Mouse (Mus musculus) ES-Bruce4 (cell line): Measurements from ENCODE around the gene Rfx5. TPM values are rescaled to one million over a fixed set of nuclear protein-coding genes. Genes with fewer than 3 reads are reported as not detected.
"Not testable (repeated sequence)": the region's sequence is repeated elsewhere in the genome, so short reads cannot be mapped to it uniquely, and the experiment has no call there.

Source experiments
- H3K27ac ChIP-seq: 2 replicates; pipeline ENCODE4 v1.5.1; 2012; ENCODE audit warnings: low read length, inconsistent platforms; ENCODE audit not compliant: insufficient read depth
- H3K27me3 ChIP-seq: 2 replicates; pipeline ENCODE4 v1.6.1; 2012; ENCODE audit warnings: mild to moderate bottlenecking, low read length, inconsistent platforms; ENCODE audit not compliant: control insufficient read depth, poor library complexity, insufficient read depth, severe bottlenecking
- H3K36me3 ChIP-seq: 2 replicates; pipeline ENCODE4 v1.6.1; 2012; ENCODE audit warnings: inconsistent platforms, mild to moderate bottlenecking, low read length, moderate library complexity; ENCODE audit not compliant: control insufficient read depth, poor library complexity, insufficient read depth, severe bottlenecking
- H3K4me1 ChIP-seq: one replicate; pipeline ENCODE4 v1.8.1; 2011; ENCODE audit warnings: low read length; ENCODE audit not compliant: control insufficient read depth, insufficient read depth
- H3K4me3 ChIP-seq: 2 replicates; pipeline ENCODE4 v1.5.1; 2011; ENCODE audit warnings: low read depth, mild to moderate bottlenecking, low read length
- H3K9ac ChIP-seq: 2 replicates; pipeline ENCODE4 v1.6.1; 2012; ENCODE audit warnings: low read depth, mild to moderate bottlenecking, inconsistent platforms; ENCODE audit not compliant: poor library complexity, severe bottlenecking
- H3K9me3 ChIP-seq: replicated peaks from 2 replicates; pipeline ENCODE4 v1.6.1; 2012; ENCODE audit warnings: mild to moderate bottlenecking, low read length, inconsistent platforms; ENCODE audit not compliant: control insufficient read depth, poor library complexity, insufficient read depth, severe bottlenecking
- CTCF ChIP-seq: IDR thresholded peaks from one replicate; pipeline ENCODE4 v1.8.1; 2011; ENCODE audit warnings: low read depth, low read length
- EP300 ChIP-seq: IDR thresholded peaks from 2 replicates; pipeline ENCODE4 v1.6.1; 2011; ENCODE audit warnings: low read depth, low read length; ENCODE audit not compliant: insufficient read depth
- POLR2A ChIP-seq: IDR thresholded peaks from one replicate; pipeline ENCODE4 v1.8.1; 2011; ENCODE audit warnings: low read length; ENCODE audit not compliant: insufficient read depth
- polyA plus RNA-seq: library from polyadenylated mRNA; stranded (reverse); fragments of >200 nt; gene quantifications from 2 replicates; pipeline ENCODE4 v1.2.4, GENCODE M21; 2011; ENCODE audit warnings: low read depth; ENCODE audit not compliant: missing spikeins, insufficient read depth, insufficient read length

Rfx5 gene
- polyA plus RNA-seq, 1 experiment = 24.8 TPM

GRCm38 (mm10) chr3:94915903-94916741, 37.8 kb upstream of the Rfx5 start:
- H3K27me3 ChIP-seq = no peaks in the 10 kb centered on the region
- TF ChIP-seq CTCF = no peak
- no peak for TF ChIP-seq POLR2A
- no peak for TF ChIP-seq EP300

GRCm38 (mm10) chr3:94917816-94918361, 36.0 kb upstream of the Rfx5 start:
- Histone ChIP-seq H3K27me3 (no peaks in the 10 kb centered on the region), H3K36me3 (no peaks in the 10 kb centered on the region), H3K9ac (peak overlapping the region; percentile 20), H3K4me1 (no peaks in the 10 kb centered on the region), H3K4me3 (peak overlapping the region; percentile 7; the same call in 1 of the 2 replicates), H3K9me3 (no peaks in the 10 kb centered on the region), H3K27ac (no peak overlapping the region)
- no peak for TF ChIP-seq CTCF
- TF ChIP-seq POLR2A = no peak
- TF ChIP-seq EP300 = no peak

More at GRCm38 (mm10) chr3:94915903-94916741, 37.8 kb upstream of the Rfx5 start:
- H3K4me1 ChIP-seq = no peaks in the 10 kb centered on the region
- no peaks in the 10 kb centered on the region for H3K9me3 ChIP-seq
- H3K4me3 ChIP-seq = no peak overlapping the region
- no peak overlapping the region for H3K9ac ChIP-seq
- H3K36me3 ChIP-seq = no peaks in the 10 kb centered on the region
- H3K27ac ChIP-seq = no peak overlapping the region

GRCm38 (mm10) chr3:94918845-94919244, 35.0 kb upstream of the Rfx5 start:
- Histone ChIP-seq H3K9ac (no peak overlapping the region), H3K27me3 (no peaks in the 10 kb centered on the region), H3K27ac (no peak overlapping the region), H3K4me3 (no peak overlapping the region), H3K4me1 (no peaks in the 10 kb centered on the region), H3K36me3 (no peaks in the 10 kb centered on the region), H3K9me3 (no peaks in the 10 kb centered on the region)
- no peak for TF ChIP-seq POLR2A

GRCm38 (mm10) chr3:94921104-94921503, 32.8 kb upstream of the Rfx5 start:
- Histone ChIP-seq H3K4me1 (no peaks in the 10 kb centered on the region), H3K9ac (no peak overlapping the region)
- TF ChIP-seq POLR2A (no peak), CTCF (no peak)

GRCm38 (mm10) chr3:94922333-94922732, 31.5 kb upstream of the Rfx5 start:
- Histone ChIP-seq H3K4me1 (no peaks in the 10 kb centered on the region), H3K27me3 (0 out of 2 replicates have a peak, but pooled peaks cover 2% of the 10 kb centered on the region), H3K4me3 (no peak overlapping the region), H3K9me3 (no peaks in the 10 kb centered on the region), H3K9ac (no peak overlapping the region), H3K27ac (no peak overlapping the region), H3K36me3 (no peaks in the 10 kb centered on the region)
- TF ChIP-seq CTCF = no peak
- TF ChIP-seq POLR2A = no peak

More at GRCm38 (mm10) chr3:94921104-94921503, 32.8 kb upstream of the Rfx5 start:
- Histone ChIP-seq H3K4me3 (no peak overlapping the region), H3K27me3 (0 out of 2 replicates have a peak, but pooled peaks cover 2% of the 10 kb centered on the region), H3K27ac (no peak overlapping the region), H3K36me3 (no peaks in the 10 kb centered on the region), H3K9me3 (no peaks in the 10 kb centered on the region)

GRCm38 (mm10) chr3:94924688-94925087, 29.2 kb upstream of the Rfx5 start:
- Histone ChIP-seq H3K27ac (no peak overlapping the region), H3K27me3 (0 out of 2 replicates have a peak, but pooled peaks cover 2% of the 10 kb centered on the region), H3K9me3 (no peaks in the 10 kb centered on the region), H3K9ac (no peak overlapping the region), H3K4me1 (no peaks in the 10 kb centered on the region), H3K36me3 (no peaks in the 10 kb centered on the region), H3K4me3 (no peak overlapping the region)
- TF ChIP-seq POLR2A (no peak), EP300 (no peak), CTCF (no peak)

- H3K4me3 ChIP-seq, H3K9ac ChIP-seq, H3K4me1 ChIP-seq, H3K36me3 ChIP-seq, H3K9me3 ChIP-seq, H3K27me3 ChIP-seq, H3K27ac ChIP-seq: not testable (repeated sequence)
These were observed 27.6 kb upstream of the Rfx5 start for GRCm38 (mm10) chr3:94926301-94926736.

GRCm38 (mm10) chr3:94928979-94929378, 24.9 kb upstream of the Rfx5 start:
- H3K27me3 ChIP-seq, H3K4me3 ChIP-seq, H3K27ac ChIP-seq, H3K36me3 ChIP-seq, H3K9me3 ChIP-seq, H3K9ac ChIP-seq, H3K4me1 ChIP-seq: not testable (repeated sequence)
